Mouse (Mus musculus) urinary bladder, postnatal 14 days (tissue): ENCODE measurements at regions not wholly inside any gene's neighbourhood (a gene's known extent, or its start where the extent isn't known, plus 50 kb on each side); places are given as distances from the start of the nearest gene placed in this dataset.

ENCODE experiments used
- DNase-seq: peaks from one replicate; pipeline ENCODE4 v3.0.0; 2021; ENCODE audit warnings: low spot score

DNA sequence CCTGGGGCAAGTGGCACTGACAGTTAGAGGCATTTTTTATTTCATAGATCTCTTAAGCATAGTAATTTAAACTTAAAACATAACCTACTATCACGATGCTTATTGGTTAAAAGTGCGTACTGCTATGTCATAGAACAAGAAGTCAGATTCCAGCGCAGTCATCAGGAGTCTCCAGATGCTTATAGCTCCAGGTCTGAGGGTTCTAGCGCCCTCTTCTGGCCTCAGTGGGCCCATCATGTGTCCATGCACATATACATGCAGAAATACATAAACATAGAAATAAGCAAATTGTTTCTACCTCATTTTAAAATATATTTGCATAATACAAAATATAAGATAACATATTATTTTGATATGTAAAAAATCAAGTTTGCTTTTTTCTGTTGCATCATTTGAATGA is 1002.8 kb upstream of the Adgrl2 start:
- no peak for DNase-seq

DNA sequence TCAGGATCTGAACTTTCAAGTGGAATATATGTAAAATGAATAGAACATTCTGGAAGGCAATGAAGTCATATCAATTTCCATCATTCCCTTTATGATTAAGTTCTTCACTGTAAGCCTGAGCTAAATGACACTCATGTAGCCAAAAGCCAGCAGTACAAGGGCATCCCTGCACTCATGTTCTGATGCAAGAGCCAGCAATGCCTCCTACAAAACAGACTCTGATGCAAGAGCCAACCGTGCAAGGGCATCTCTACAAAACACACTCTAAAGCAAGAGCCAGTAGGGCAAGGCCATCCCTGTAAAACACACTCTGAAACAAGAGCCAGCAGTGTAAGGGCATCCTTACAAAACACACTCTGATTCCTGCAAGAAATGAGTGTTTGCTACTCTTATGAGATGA is 997.4 kb upstream of the Adgrl2 start:
- DNase-seq = no peak

GRCm38 (mm10) chr3:149956993-149957392 is 966.6 kb upstream of the Adgrl2 start:
- DNase-seq = no peak

DNA sequence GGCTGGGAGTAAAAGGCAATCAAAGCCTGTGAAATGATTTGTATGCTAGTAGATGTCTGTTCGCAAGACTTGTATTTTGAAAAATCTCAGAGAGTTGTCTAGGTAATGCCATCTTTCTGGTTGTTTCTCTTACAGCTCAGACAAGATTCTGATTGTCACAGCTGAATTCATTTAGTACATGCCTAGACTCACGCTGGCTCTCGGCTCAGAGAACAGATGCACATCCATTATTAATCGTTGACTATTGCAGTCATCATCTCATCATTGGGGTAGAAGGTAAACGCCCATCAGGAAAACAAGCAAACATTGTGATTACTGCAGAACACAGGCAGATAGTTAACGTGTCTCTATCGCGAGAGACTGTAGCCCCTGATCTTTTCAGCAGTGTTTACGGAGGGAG is 945.8 kb upstream of the Adgrl2 start:
- DNase-seq = no peak

DNA sequence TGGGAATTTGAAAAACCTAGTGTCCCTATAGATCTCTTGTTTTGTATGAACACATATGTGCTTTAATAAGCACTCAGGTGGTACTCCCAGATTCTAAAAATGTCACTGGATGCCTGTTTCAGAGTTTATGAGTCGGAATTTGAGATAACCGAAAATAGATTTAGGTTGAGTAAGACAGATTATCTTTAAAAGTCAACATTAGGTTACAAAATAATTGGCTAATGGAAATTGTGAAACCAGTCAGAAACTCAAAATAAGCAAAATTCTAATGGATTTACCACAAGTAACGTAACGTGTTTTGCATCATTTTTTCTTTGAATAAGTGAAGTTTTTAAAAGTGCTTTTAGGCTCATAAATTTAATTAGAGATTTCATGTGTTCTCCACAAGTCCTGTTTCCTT is 944.5 kb upstream of the Adgrl2 start:
- no peak for DNase-seq

GRCm38 (mm10) chr3:149928456-149929360 is 938.4 kb upstream of the Adgrl2 start:
- no peak for DNase-seq

DNA sequence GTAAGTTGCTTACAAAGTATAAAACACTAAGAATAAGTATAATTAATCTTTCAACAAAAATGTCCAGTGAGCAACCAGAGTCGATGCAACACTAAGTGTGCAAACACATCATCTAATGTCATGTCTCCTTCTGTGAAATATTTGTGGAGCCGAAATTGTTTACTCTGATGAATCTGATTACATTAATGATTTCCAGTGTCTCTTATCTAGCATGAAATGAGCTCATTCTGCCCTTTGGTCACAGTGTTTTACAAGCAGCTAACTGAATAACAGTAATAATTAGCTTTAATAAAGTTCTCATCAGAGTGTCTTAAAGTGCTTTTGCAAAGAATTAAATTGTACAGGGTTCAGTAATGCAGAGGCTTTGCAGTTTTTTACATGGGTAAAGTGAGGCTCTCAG is 929.9 kb upstream of the Adgrl2 start:
- no peak for DNase-seq

DNA sequence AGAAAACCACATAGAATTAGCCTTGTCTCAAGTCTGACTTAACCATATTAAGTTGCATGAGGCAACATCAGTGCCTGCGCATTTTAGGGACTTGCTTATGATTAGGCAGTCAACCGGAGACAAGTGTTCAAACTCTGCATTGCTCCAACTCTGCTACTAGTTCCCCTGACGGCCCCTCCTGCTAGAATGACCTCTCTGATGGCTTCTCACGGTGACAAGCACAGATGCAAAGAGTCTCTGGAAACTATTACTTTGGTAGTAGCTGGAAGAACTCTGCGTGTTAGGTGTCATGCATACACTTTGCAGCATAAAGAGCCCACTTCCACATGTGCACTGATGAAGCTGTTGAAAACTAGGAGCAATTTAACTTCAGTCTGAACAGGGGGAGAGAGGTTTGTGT is 927.8 kb upstream of the Adgrl2 start:
- no peak for DNase-seq

- no peak for DNase-seq
These were observed 920.4 kb upstream of the Adgrl2 start for GRCm38 (mm10) chr3:149910721-149911120.

GRCm38 (mm10) chr3:149901783-149902182 is 911.4 kb upstream of the Adgrl2 start:
- no peak for DNase-seq

DNA sequence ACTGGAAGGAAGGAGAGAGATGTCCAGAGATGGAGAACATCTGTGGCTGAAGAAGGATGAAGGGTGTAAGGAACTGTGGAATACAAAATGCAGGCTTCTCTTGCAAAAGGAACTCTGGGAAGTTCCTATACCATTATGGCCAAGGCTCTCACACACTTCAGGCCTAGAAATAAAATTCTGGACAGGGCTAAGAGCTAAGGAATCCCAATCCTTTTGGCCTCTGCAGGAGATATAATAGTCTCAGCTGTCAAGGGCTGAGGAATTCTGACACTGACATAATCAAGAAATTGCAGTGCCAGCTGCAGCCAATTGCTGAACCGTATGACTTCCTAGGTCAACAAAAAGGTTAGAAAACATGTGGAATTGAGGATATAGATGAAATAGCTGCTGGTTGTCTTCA is 886.2 kb upstream of the Adgrl2 start:
- no peak for DNase-seq

DNA sequence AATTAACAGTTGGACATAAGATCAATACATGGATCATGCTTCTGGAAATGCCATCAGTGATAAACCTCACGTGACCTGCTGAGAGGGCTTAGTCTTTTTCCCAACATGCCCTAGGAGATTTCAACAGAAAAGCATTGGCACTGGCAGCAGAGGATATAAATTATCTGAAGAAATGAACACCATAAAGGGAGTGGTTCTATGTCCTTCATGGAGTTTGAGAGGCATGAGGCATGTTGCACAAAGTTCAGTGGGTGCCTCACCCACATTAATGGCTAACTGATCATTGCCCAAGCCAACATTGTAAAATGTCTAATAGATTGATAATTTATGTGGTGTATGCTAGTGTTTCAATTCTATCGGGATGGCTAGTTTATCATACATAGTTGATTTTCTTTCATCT is 875.6 kb upstream of the Adgrl2 start:
- no peak for DNase-seq

DNA sequence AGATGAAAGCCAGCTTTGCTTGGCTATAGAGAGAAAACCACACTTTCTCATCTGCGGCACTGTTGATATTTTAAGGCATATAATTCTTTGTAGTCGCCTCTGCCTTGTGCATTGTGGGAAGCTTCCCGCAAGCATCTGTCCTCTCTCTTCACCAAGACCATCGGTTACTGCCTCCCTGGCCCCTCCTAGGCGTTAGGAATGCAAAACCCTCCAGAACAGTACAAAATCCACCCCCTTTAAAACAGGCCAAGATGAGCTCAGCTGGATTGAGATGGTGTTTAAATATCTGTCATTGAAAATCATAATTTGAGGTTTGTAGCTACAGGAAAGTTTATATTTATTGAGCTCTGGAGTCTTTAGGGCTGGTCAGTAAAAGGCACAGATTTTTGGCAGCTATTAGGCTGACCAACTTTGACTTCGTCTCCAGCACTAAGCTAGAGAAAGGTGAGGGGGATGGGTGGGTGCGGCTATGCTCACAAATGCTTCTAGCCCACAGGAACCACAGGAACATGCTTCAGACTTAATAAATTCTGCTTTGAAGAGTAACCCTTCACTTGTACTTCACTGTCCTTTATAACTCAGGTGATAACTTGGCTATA is 856.7 kb upstream of the Adgrl2 start:
- no peak for DNase-seq

GRCm38 (mm10) chr3:149845826-149846486 is 855.6 kb upstream of the Adgrl2 start:
- DNase-seq = no peak

GRCm38 (mm10) chr3:149845083-149845825 is 854.9 kb upstream of the Adgrl2 start:
- DNase-seq = no peak

GRCm38 (mm10) chr3:149837921-149838320 is 847.6 kb upstream of the Adgrl2 start:
- no peak for DNase-seq

DNA sequence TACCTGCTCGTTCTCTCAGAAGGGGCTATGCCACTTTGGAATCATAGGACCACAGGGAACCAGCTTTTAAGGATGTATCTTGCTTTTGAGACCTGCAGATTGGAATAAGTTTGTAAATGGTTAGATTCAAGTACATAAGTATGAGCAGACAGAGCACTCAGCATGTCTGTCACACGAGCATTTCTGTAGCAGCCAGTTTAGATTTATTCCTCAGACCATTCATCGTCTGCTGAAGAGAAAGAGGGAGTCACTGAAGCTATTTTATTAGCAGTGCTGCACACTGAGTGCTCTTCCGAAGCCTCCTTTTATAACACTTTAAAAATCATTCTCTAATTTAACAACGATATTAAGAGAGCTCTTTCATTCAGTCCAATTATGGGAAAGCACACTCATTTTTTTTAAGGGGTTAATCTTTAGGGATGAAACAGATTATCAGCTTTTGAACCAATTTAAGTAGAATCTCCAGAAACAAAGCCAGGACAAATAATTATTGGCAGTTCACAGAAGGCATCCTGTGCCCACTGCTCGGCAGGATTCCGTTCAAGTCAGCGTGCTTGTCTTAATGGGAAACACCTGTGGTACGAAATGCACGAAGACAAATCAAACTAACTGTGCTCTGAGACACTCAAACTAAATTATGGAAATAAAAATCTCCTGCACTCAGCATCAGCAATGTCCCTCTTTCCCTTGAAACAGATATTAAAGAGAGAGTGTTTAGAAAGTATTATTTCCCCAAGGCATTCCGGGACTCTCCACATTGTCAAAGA is 846.3 kb upstream of the Adgrl2 start:
- no peak for DNase-seq

DNA sequence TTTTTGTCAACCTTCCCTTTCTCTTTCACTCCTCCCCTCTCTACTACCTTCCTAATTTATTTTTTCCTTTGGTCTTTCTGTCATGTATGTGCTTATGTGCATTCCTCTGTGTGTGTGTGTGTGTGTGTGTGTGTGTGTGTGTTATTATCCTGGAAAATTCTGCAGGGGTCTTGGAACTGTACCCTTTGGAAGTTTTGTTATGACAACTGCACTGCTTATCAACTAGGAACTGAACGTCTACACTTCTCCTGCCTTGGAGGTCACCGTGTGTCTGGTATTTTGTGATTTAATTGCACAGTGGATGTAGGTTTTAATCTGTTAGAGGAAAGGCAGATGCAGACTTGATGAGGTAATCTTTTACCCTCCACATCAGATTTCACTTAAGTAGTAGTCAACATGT is 836.8 kb upstream of the Adgrl2 start:
- no peak for DNase-seq

DNA sequence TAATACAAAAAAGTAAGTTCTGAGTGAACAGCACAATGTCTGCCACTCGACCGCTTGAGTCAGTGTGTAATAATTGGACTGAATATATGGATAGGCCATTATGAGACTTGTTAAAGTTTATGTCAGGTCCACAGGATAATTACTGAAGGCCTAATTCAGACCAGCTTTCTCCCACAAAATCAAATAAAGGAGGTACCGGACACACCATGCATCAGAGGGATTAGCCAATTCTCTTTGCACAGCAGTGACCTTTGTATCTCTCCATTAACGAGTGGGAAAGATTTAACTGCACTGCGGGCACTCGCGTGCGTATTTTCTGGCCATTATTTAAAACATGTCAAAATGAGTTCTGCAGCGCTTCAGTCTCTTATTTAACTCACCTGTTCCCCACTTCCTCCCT is 836.4 kb upstream of the Adgrl2 start:
- DNase-seq = no peak

- DNase-seq = no peak
These were observed 830.3 kb upstream of the Adgrl2 start for GRCm38 (mm10) chr3:149820670-149821069.

GRCm38 (mm10) chr3:149819863-149820262 is 829.5 kb upstream of the Adgrl2 start:
- no peak for DNase-seq

DNA sequence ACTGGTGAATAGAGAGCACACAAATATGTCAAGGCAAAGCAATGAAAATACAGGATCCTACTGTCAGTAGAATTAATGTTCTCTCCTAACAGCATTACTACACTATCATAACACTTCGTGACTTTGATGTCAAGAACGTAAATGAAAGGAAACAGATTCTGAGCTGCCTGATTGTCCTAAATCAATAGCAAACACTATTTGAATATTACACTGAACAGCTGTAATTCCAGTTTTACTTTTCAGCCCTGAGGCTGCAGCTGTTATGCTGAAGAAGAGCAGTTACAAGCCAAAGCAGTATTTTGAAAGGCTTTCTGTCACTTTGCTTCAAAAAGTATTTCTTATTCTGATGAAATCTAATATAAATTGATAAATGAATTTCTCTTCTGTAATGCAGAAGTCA is 828.7 kb upstream of the Adgrl2 start:
- DNase-seq = no peak
